ENCODE assay signal across 10 mouse cellular contexts in genomic region chr16:38306571-38307220, GRCm38 (mm10). TPM values are rescaled to one million over a fixed set of nuclear protein-coding genes. Genes with fewer than 3 reads are reported as not detected.
DNase-seq lines count a peak whose midpoint lies in the region; ATAC-seq and TF ChIP-seq lines count a peak whose summit lies in the region.
"Had no signal": no experiment of that assay in that cellular context is flagged by ENCODE, and none has a peak within 500 bp of the region (broad histone marks: within the 10 kb centered on the region; RNA-seq: fewer than 3 reads in every experiment).

No protein-coding gene starts in this region.

- no peak overlapping the region for H3K27ac ChIP-seq in limb, embryonic 14.5 days (replicated peaks; ENCODE audit: low read depth, low read length)

- H3K4me1 ChIP-seq in limb, embryonic 14.5 days (ENCODE audit: control insufficient read depth, insufficient read depth, low read length), result peaks cover 19% of the 10 kb centered on the region

- H3K4me2 ChIP-seq in limb, embryonic 14.5 days (replicated peaks; ENCODE audit: low read depth, low read length, severe bottlenecking), result peak overlapping the region; percentile 23; the same call in 1 of the 2 replicates

- ATAC-seq in common myeloid progenitor, adult 5-6 weeks (replicated peaks; ENCODE audit: low read depth, poor library complexity, severe bottlenecking), result peak; percentile 64
- 0 out of 2 replicates have a peak, but pooled peaks have one; percentile 31 for ATAC-seq in limb, embryonic 14.5 days (ENCODE audit: low FRiP score, low read depth)
- ATAC-seq in activated CD4-positive, CD25-positive, alpha-beta regulatory T cell, adult 4 months, result no peak

- H3K27me3 ChIP-seq in limb, embryonic 14.5 days (ENCODE audit: control insufficient read depth, insufficient read depth, low read length), result no peaks in the 10 kb centered on the region

- intact Hi-C loops in gastrocnemius, postnatal 36 days (cut with DNase I), result no loop called here

- H3K9ac ChIP-seq in limb, embryonic 14.5 days (ENCODE audit: low read depth, low read length, severe bottlenecking), result no peak overlapping the region

- H3K9me3 ChIP-seq in limb, embryonic 14.5 days (ENCODE audit: control insufficient read depth, low read length), result no peaks in the 10 kb centered on the region

- no peak for TF ChIP-seq POLR2A in limb, embryonic 14.5 days (IDR thresholded peaks at IDR 0.05; ENCODE audit: borderline replicate concordance, extremely low read depth, insufficient read depth, insufficient read length)

- H3K36me3 ChIP-seq in limb, embryonic 14.5 days (ENCODE audit: control insufficient read depth, insufficient read depth, low read length), result no peaks in the 10 kb centered on the region

- 39% methylated on average over 18 of the region's 18 CpGs for WGBS in limb, embryonic 14.5 days

- peak; percentile 29 for DNase-seq in gastrocnemius, postnatal 10 days
- no peak for DNase-seq in gastrocnemius, postnatal 36 days
- peak; percentile 6 for DNase-seq in CD4-positive helper T cell, adult 2 months (ENCODE audit: low read depth, low spot score)
- no peak for DNase-seq in limb, embryonic 14.5 days (ENCODE audit: low spot score)
- DNase-seq in thymus, postnatal 14 days, result peak; percentile 38
- DNase-seq in frontal cortex, postnatal 36 days (ENCODE audit: low spot score in 2 of 2), result no peak

- no peak overlapping the region for H3K4me3 ChIP-seq in limb, embryonic 14.5 days (replicated peaks; ENCODE audit: low read length)

RNA-seq across cellular contexts. Expression of gene Nr1i2, which starts 12.1 kb away (rescaled TPM):
- not detected for total RNA-seq in gastrocnemius, postnatal 10 days (2021)
- total RNA-seq in gastrocnemius, postnatal 36 days (2021), result not detected
- total RNA-seq in common myeloid progenitor, adult 5-6 weeks (2017), result not detected in 2 replicates
- 0.03 TPM in 1 of 2 replicates, not detected in the other for polyA plus RNA-seq in limb, embryonic 14.5 days (2012; rRNA removed)
- not detected in 2 replicates for polyA plus RNA-seq in limb, embryonic 14.5 days (2014; fragmentation: Nextera tagmentation; extraction: Ambion mirVana)
- not detected for polyA plus RNA-seq in activated CD4-positive, CD25-positive, alpha-beta regulatory T cell, adult 4 months (2017; shearing (Covaris generic))
- total RNA-seq: adrenal gland, adult 18-20 months; hematopoietic stem cell, adult 5-6 weeks had no signal

RNA-seq across cellular contexts. Expression of gene Maats1, which starts 35.2 kb away (rescaled TPM):
- total RNA-seq in gastrocnemius, postnatal 10 days (2021), result under 1 TPM in 1 of 2 experiments, not detected in 1; 0.11 TPM
- total RNA-seq in gastrocnemius, postnatal 36 days (2021), result not detected
- total RNA-seq in common myeloid progenitor, adult 5-6 weeks (2017), result not detected in 2 replicates
- 0.03 and 0.10 TPM in 2 replicates for polyA plus RNA-seq in limb, embryonic 14.5 days (2012; rRNA removed)
- polyA plus RNA-seq in limb, embryonic 14.5 days (2014; fragmentation: Nextera tagmentation; extraction: Ambion mirVana), result 0.10 TPM in 1 of 2 replicates, not detected in the other
- under 1 TPM in 1 of 2 experiments, not detected in 1; 0.61 TPM for polyA plus RNA-seq in activated CD4-positive, CD25-positive, alpha-beta regulatory T cell, adult 4 months (2017; shearing (Covaris generic))
- total RNA-seq: hematopoietic stem cell, adult 5-6 weeks had no signal

RNA-seq across cellular contexts. Expression of gene Cox17, which starts 40.1 kb away (rescaled TPM):
- total RNA-seq in gastrocnemius, postnatal 10 days (2021), result 100 to 1,000 TPM; 127 to 139 TPM
- 100 to 1,000 TPM; 121 to 152 TPM for total RNA-seq in gastrocnemius, postnatal 36 days (2021)
- 270 and 347 TPM in 2 replicates for total RNA-seq in common myeloid progenitor, adult 5-6 weeks (2017)
- 50.0 and 83.6 TPM in 2 replicates for polyA plus RNA-seq in limb, embryonic 14.5 days (2012; rRNA removed)
- 107 and 124 TPM in 2 replicates for polyA plus RNA-seq in limb, embryonic 14.5 days (2014; fragmentation: Nextera tagmentation; extraction: Ambion mirVana)
- 100 to 1,000 TPM; 254 to 296 TPM for polyA plus RNA-seq in activated CD4-positive, CD25-positive, alpha-beta regulatory T cell, adult 4 months (2017; shearing (Covaris generic))

RNA-seq across cellular contexts. Expression of gene Gm21987, which starts 40.1 kb away (rescaled TPM):
- not detected for total RNA-seq in gastrocnemius, postnatal 10 days (2021)
- not detected for total RNA-seq in gastrocnemius, postnatal 36 days (2021)
- total RNA-seq in common myeloid progenitor, adult 5-6 weeks (2017), result not detected in 2 replicates
- 0.78 TPM in 1 of 2 replicates, not detected in the other for polyA plus RNA-seq in limb, embryonic 14.5 days (2012; rRNA removed)
- not detected in 2 replicates for polyA plus RNA-seq in limb, embryonic 14.5 days (2014; fragmentation: Nextera tagmentation; extraction: Ambion mirVana)
- not detected for polyA plus RNA-seq in activated CD4-positive, CD25-positive, alpha-beta regulatory T cell, adult 4 months (2017; shearing (Covaris generic))
- total RNA-seq: adrenal gland, adult 18-20 months; hematopoietic stem cell, adult 5-6 weeks had no signal

RNA-seq across cellular contexts. Expression of gene Popdc2, which starts 55.3 kb away (rescaled TPM):
- 10 to 100 TPM; 56.0 to 67.3 TPM for total RNA-seq in gastrocnemius, postnatal 10 days (2021)
- 10 to 100 TPM; 60.2 to 61.4 TPM for total RNA-seq in gastrocnemius, postnatal 36 days (2021)
- total RNA-seq in common myeloid progenitor, adult 5-6 weeks (2017), result 0.09 TPM in 1 of 2 replicates, not detected in the other
- 4.6 and 6.0 TPM in 2 replicates for polyA plus RNA-seq in limb, embryonic 14.5 days (2012; rRNA removed)
- 4.2 TPM in 2 replicates for polyA plus RNA-seq in limb, embryonic 14.5 days (2014; fragmentation: Nextera tagmentation; extraction: Ambion mirVana)
- 1 to 10 TPM; 5.8 to 6.1 TPM for polyA plus RNA-seq in activated CD4-positive, CD25-positive, alpha-beta regulatory T cell, adult 4 months (2017; shearing (Covaris generic))

Comparison
In these comparisons a context has a peak if more than half of its experiments do, and no peak if none do; other contexts are left out.
1. DNase-seq: peak in gastrocnemius, postnatal 10 days (single experiment), CD4-positive helper T cell, adult 2 months (single experiment) and thymus, postnatal 14 days (single experiment); none in gastrocnemius, postnatal 36 days (0 of 2), limb, embryonic 14.5 days (single experiment) and frontal cortex, postnatal 36 days (0 of 2).